Mouse (Mus musculus) CD4-positive, CD25-positive, alpha-beta regulatory T cell, adult 4 months (primary cell): ENCODE data around the gene Gm49321. TPM values are rescaled to one million over a fixed set of nuclear protein-coding genes. Genes with fewer than 3 reads are reported as not detected.

ENCODE experiments used
- ATAC-seq: one replicate; pipeline ENCODE4 v1.8.0; 2017
- polyA plus RNA-seq, 2 experiments: library from polyadenylated mRNA; unstranded; fragments of 100-300 nt; shearing (Covaris generic); gene quantifications; one replicate each; pipeline ENCODE4 v1.2.1; 2017

Gene Gm49321
- polyA plus RNA-seq, 2 experiments from 2014 or later: 13.2 to 14.3 TPM

- no peak for ATAC-seq
Observed at GRCm38 (mm10) chr12:74014739-74015270, 77.4 kb downstream of the Gm49321 start.

- ATAC-seq: no peak
Observed at GRCm38 (mm10) chr12:74015491-74015890, 78.0 kb downstream of the Gm49321 start.

Other genes starting within 250 kb of the Gm49321 start
- 10 to 100 TPM; 71.8 to 75.2 TPM for gene Hif1a, start 36.3 kb upstream of the Gm49321 start, polyA plus RNA-seq
- gene Snapc1, start 26.8 kb downstream of the Gm49321 start, polyA plus RNA-seq: 10 to 100 TPM; 19.4 to 24.7 TPM
- gene Syt16, start 60.0 kb downstream of the Gm49321 start, polyA plus RNA-seq: not detected